Mouse (Mus musculus) liver, embryonic 14.5 days (tissue): ENCODE measurements around the gene Mycbpap. TPM values are rescaled to one million over a fixed set of nuclear protein-coding genes. Genes with fewer than 3 reads are reported as not detected.

Source experiments
- ATAC-seq: fragments of 200-750 bp; cut with Nextera tagmentation; 2 replicates; pipeline ENCODE4 v1.8.0; 2017; ENCODE audit warnings: moderate number of reproducible peaks, mild to moderate bottlenecking, moderate library complexity; ENCODE audit not compliant: insufficient read depth
- DNase-seq, 3 experiments: peaks; one replicate each; pipeline ENCODE4 v3.0.0-alpha.2; 2012 to 2013; ENCODE audit warnings: low read depth in 3 of 3, low spot score in 3 of 3
- H3K27ac ChIP-seq: fragments of 300-500 bp; sonication (generic); 2 replicates; pipeline ENCODE4 v1.5.1; 2014; ENCODE audit warnings: moderate library complexity, mild to moderate bottlenecking, control low read depth, inconsistent platforms
- H3K27me3 ChIP-seq: fragments of 300-500 bp; sonication (generic); 2 replicates; pipeline ENCODE4 v1.6.1; 2014; ENCODE audit warnings: mild to moderate bottlenecking, low read length, moderate library complexity; ENCODE audit not compliant: control insufficient read depth, insufficient read depth
- H3K36me3 ChIP-seq: fragments of 300-500 bp; sonication (generic); replicated peaks from 2 replicates; pipeline ENCODE4 v1.6.1; 2014; ENCODE audit warnings: low read depth; ENCODE audit not compliant: control insufficient read depth, insufficient read depth
- H3K4me1 ChIP-seq, 2 experiments: fragments of 200-500 bp in 1 of 2; fragments of 300-500 bp in 1 of 2; sonication (generic) in 1 of 2; replicated peaks; 2 replicates each; pipeline ENCODE4 v1.6.1; 2012 to 2014; ENCODE audit warnings: antibody characterized with exemption in 1 of 2, inconsistent platforms in 1 of 2, low read length in 1 of 2; ENCODE audit not compliant: control insufficient read depth in 2 of 2, insufficient read depth in 2 of 2
- H3K4me2 ChIP-seq: fragments of 300-500 bp; sonication (generic); 2 replicates; pipeline ENCODE4 v1.6.1; 2014; ENCODE audit warnings: low read depth, mild to moderate bottlenecking, control low read depth, moderate library complexity
- H3K4me3 ChIP-seq, 2 experiments: fragments of 200-500 bp in 1 of 2; fragments of 300-500 bp in 1 of 2; sonication (generic) in 1 of 2; 2 replicates each; pipeline ENCODE4 v1.5.1; 2012 to 2014; ENCODE audit warnings: low read depth in 2 of 2, low read length in 2 of 2, mild to moderate bottlenecking in 2 of 2, control low read depth in 1 of 2, inconsistent platforms in 1 of 2, moderate library complexity in 1 of 2; ENCODE audit not compliant: insufficient read depth in 1 of 2
- H3K9ac ChIP-seq: fragments of 300-500 bp; sonication (generic); replicated peaks from 2 replicates; pipeline ENCODE4 v1.6.1; 2014; ENCODE audit warnings: mild to moderate bottlenecking, control low read depth, moderate library complexity
- H3K9me3 ChIP-seq: fragments of 300-500 bp; sonication (generic); 2 replicates; pipeline ENCODE4 v1.6.1; 2016; ENCODE audit warnings: low read length, mixed read lengths; ENCODE audit not compliant: control insufficient read depth
- CTCF ChIP-seq: IDR thresholded peaks from 2 replicates; pipeline ENCODE4 v1.5.1; 2016; ENCODE audit warnings: antibody characterized with exemption, low read depth, control low read depth
- EP300 ChIP-seq: IDR thresholded peaks from 2 replicates; pipeline ENCODE4 v1.6.1; 2016; ENCODE audit warnings: antibody characterized with exemption, low read depth
- WGBS: fragments of 180-500 bp; shearing (Covaris S2); extraction: QIAGEN DNeasy Blood & Tissue Kit; methylation state at CpG from one replicate; pipeline ENCODE4 v1.1.7; 2014; ENCODE audit not compliant: insufficient replicate concordance; 5-methylcytosine and 5-hydroxymethylcytosine counted together
- polyA plus RNA-seq, 2 experiments: library from polyadenylated mRNA; depleted of rRNA in 1 of 2; stranded (reverse) in 1 of 2; unstranded in 1 of 2; fragments of >200 nt; fragmentation: Nextera tagmentation in 1 of 2; extraction: Ambion mirVana in 1 of 2; gene quantifications; 2 replicates each; pipeline versions ENCODE4 v1.2.1 to v1.2.3; 2012 to 2014

Mycbpap gene
- polyA plus RNA-seq, 2 experiments: 0.09 TPM; not detected in 1

DNA sequence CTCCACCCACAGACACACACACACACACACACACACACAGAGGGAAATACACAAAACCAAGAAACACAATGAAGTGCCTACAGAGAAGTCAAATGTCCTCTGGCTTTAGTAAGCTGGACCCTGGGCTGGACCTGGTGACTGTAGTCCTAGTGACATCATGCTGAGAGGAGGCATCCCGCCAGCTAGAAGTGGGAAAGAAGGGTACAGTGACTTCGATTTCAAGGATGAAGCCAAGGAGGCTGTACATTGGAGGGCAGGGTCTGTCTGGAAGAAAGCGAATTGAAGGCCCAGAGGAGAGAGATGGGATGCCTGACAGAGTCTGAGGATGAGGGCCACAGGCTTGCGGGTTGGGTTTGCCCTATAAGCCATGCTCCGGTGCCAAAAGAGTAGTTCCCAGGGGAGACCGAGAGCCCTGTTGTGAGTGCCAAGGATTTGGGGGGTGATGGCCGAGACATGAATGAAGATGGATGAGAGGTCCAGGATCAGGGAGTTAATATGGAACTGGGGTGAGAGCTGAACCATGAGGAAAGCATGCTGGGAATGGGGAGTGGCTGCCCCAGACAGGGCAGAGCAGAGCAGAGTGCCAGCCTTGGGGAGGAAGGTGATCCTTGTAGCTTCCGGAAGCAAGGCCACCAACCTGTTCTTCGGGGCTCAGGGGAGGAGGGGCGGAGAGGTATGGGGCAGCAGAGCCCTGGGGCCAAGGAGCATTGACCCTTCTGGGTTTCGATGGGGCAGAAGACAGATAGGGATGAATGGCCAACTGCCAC is 32.6 kb downstream of the Mycbpap start:
- Histone ChIP-seq H3K9ac (no peak overlapping the region), H3K4me2 (no peak overlapping the region), H3K36me3 (no peaks in the 10 kb centered on the region), H3K27me3 (peaks cover 25% of the 10 kb centered on the region), H3K4me3 (no peak overlapping the region), H3K27ac (no peak overlapping the region), H3K4me1 (no peaks in the 10 kb centered on the region), H3K9me3 (no peaks in the 10 kb centered on the region)
- no peak for DNase-seq
- TF ChIP-seq CTCF (no peak), EP300 (no peak)
- 61% methylated on average over 11 of the region's 11 CpGs for WGBS
- no peak for ATAC-seq

DNA sequence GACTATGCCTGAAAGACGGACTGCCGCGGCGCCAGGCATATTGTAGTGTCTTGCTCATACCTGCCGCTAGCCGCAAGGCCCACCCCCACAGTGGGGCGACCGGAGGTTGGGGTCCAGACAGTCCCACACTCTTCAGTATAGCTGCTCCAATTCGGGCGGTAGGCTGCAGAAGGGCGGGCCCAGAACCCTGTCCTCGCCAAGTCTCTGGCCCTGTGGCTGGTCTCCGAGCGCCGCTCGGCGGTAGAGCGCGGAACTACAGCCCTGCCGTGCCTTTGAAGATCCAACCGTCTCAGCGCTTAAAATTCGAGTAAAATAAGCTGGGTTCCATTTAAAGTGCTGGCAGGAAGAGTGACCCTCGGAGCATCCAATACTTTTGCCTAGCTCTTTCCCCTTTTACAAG is 35.5 kb downstream of the Mycbpap start, which contains the start of gene Spata20:
Gene Spata20 (minus strand): TSS at position 179 of the 400 bp plus-strand sequence.
- peak; percentile 9 to 35 (median 13) for DNase-seq
- 5% methylated on average over 24 of the region's 24 CpGs for WGBS
- H3K4me1 ChIP-seq: no peaks in the 10 kb centered on the region
- H3K9ac ChIP-seq: no peak within 1 kb of the TSS
- H3K4me3 ChIP-seq: no peak within 1 kb of the TSS
- peaks cover 18% of the 10 kb centered on the region for H3K27me3 ChIP-seq
- H3K9me3 ChIP-seq: no peaks in the 10 kb centered on the region
- no peak within 1 kb of the TSS for H3K4me2 ChIP-seq
- TF ChIP-seq CTCF (peak; percentile 96), EP300 (no peak)
- no peaks in the 10 kb centered on the region for H3K36me3 ChIP-seq
- H3K27ac ChIP-seq: no peak within 1 kb of the TSS
- ATAC-seq: peak; percentile 55; the same call in 1 of the 2 replicates

DNA sequence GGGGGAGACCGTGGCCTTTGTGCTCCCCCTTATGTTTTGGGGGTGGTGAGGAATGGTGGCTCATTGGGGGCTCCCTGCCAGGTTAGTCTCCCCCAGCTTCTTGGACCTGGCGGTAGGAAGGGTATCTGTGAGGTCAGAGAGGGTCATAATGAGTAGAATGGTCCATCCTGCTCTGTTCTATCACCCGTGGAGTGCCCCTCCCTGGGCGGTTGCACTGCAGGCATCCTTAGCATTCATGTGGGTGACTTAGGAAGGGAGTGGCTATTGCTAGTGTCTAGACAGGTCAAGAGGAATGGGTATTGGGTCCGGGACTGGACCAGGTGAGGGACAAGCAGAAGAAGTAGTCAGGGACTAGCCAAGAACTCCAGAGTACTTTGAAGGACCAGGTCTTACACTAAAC is 36.3 kb downstream of the Mycbpap start:
- no peak overlapping the region for H3K4me3 ChIP-seq
- ATAC-seq: no peak
- TF ChIP-seq CTCF (no peak), EP300 (no peak)
- H3K27me3 ChIP-seq: peaks cover 12% of the 10 kb centered on the region
- no peak for DNase-seq
- no peaks in the 10 kb centered on the region for H3K36me3 ChIP-seq
- WGBS: 55% methylated on average over 5 of the region's 5 CpGs
- H3K4me2 ChIP-seq: no peak overlapping the region
- H3K4me1 ChIP-seq: no peaks in the 10 kb centered on the region
- no peaks in the 10 kb centered on the region for H3K9me3 ChIP-seq
- H3K27ac ChIP-seq: no peak overlapping the region
- H3K9ac ChIP-seq: no peak overlapping the region

DNA sequence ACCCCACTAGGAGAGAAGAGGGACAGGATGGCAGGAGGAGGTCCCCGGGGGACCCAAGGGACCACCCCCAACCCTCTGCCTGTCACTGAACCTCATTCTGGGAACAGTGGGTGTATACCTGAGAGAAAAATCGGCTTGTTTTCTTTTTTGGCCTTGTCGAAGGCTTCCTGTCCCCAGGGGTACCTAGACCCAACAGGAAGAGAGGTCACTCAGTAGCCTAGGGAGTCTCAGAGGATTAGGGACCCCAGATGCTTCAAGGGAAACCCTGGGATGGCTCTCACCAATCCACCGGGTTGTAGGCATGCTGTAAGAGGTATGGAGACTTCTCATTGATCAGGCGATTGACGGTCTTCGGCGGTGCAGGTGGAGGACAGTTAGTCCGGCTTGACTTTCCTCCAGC is 36.9 kb downstream of the Mycbpap start:
- DNase-seq (no peak), ATAC-seq (no peak)
- Histone ChIP-seq H3K9ac (no peak overlapping the region), H3K4me1 (no peaks in the 10 kb centered on the region), H3K27ac (no peak overlapping the region), H3K27me3 (peaks cover 9% of the 10 kb centered on the region), H3K36me3 (no peaks in the 10 kb centered on the region), H3K4me2 (no peak overlapping the region), H3K4me3 (no peak overlapping the region), H3K9me3 (no peaks in the 10 kb centered on the region)
- WGBS: 74% methylated on average over 9 of the region's 9 CpGs
- TF ChIP-seq CTCF (no peak), EP300 (no peak)

DNA sequence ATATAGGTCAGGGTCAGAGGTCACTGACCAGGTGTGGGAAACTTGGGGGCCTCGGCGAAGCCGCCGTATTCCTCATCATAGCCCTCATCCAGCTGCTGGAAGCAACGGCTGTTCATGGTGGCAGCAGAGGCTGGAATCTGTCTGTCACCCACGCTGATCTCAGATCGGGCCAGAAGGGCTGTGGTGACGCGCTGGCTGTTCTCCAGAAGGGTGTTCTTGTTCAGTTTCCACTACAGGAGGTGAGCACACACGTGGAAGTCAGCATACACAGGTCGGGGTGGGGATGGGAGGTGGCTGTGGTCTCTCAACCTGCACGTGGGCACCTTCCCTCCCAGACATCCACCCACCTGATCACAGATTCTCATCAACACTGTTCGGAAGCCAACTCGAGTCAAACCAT is 37.6 kb downstream of the Mycbpap start:
- DNase-seq: no peak
- Histone ChIP-seq H3K27ac (no peak overlapping the region), H3K9me3 (no peaks in the 10 kb centered on the region), H3K27me3 (peaks cover 3% of the 10 kb centered on the region), H3K9ac (no peak overlapping the region), H3K4me3 (no peak overlapping the region), H3K4me1 (no peaks in the 10 kb centered on the region), H3K36me3 (no peaks in the 10 kb centered on the region), H3K4me2 (no peak overlapping the region)
- TF ChIP-seq CTCF (no peak), EP300 (no peak)
- ATAC-seq: no peak
- WGBS: 64% methylated on average over 14 of the region's 14 CpGs
